10 mouse cellular contexts compared by ENCODE assay signal in the genomic region with DNA sequence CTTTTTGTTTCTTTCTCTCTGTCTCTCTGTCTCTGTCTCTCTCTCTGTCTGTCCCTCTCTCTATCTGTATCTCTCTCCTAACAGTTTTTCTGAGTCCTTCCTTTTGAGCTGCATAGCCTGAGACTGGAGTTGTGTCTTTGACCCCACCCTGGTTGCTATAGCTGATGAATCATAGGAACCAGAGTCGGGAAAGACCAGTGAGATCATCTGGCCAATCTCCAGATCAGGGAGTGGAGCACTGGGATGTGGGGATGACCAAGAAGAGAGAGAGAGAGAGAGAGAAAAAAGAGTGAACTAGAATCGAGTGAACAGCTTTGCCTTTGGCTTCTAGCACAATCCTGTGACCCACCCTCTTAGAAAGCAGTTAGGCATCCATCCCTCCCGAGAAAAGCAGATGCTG. TPM values are rescaled to one million over a fixed set of nuclear protein-coding genes. Genes with fewer than 3 reads are reported as not detected.
DNase-seq lines count a peak whose midpoint lies in the region; ATAC-seq and TF ChIP-seq lines count a peak whose summit lies in the region.
"Had no signal": no experiment of that assay in that cellular context is flagged by ENCODE, and none has a peak within 500 bp of the region (broad histone marks: within the 10 kb centered on the region; RNA-seq: fewer than 3 reads in every experiment).

No protein-coding gene starts in this region.

- no peak overlapping the region for H3K4me2 ChIP-seq in lung, embryonic 14.5 days
- H3K4me2 ChIP-seq in intestine, embryonic 15.5 days (replicated peaks) = no peak overlapping the region
- H3K4me2 ChIP-seq in kidney, embryonic 16.5 days (replicated peaks; ENCODE audit: low read depth, low read length) = no peak overlapping the region
- H3K4me2 ChIP-seq: limb, embryonic 12.5 days; midbrain, embryonic 15.5 days had no signal

- H3K27ac ChIP-seq in lung, embryonic 14.5 days (ENCODE audit: low read depth) = no peak overlapping the region
- H3K27ac ChIP-seq in bone marrow macrophage, adult 2 months (ENCODE audit: insufficient read depth, low read depth, low read length) = peak overlapping the region; percentile 71
- H3K27ac ChIP-seq in intestine, embryonic 15.5 days = no peak overlapping the region
- no peak overlapping the region for H3K27ac ChIP-seq in kidney, embryonic 16.5 days (ENCODE audit: low read length)
- H3K27ac ChIP-seq: limb, embryonic 12.5 days; midbrain, embryonic 15.5 days had no signal

- no peak overlapping the region for H3K4me3 ChIP-seq in lung, embryonic 14.5 days (ENCODE audit: low read depth, low read length)
- no peak overlapping the region for H3K4me3 ChIP-seq in bone marrow macrophage, adult 2 months (ENCODE audit: insufficient read depth, low read length)
- H3K4me3 ChIP-seq in intestine, embryonic 15.5 days (replicated peaks) = no peak overlapping the region
- H3K4me3 ChIP-seq in kidney, embryonic 16.5 days (ENCODE audit: low read length) = no peak overlapping the region
- H3K4me3 ChIP-seq: limb, embryonic 12.5 days; midbrain, embryonic 15.5 days had no signal

- no peak for ATAC-seq in lung, embryonic 14.5 days (ENCODE audit: insufficient read depth)
- peak; percentile 75 for ATAC-seq in intestine, embryonic 15.5 days
- ATAC-seq in kidney, embryonic 16.5 days (ENCODE audit: low FRiP score, low TSS enrichment) = no peak
- ATAC-seq: midbrain, embryonic 15.5 days had no signal

- no peaks in the 10 kb centered on the region for H3K27me3 ChIP-seq in lung, embryonic 14.5 days (ENCODE audit: insufficient read depth, low read length)
- H3K27me3 ChIP-seq in intestine, embryonic 15.5 days (replicated peaks) = no peaks in the 10 kb centered on the region
- no peaks in the 10 kb centered on the region for H3K27me3 ChIP-seq in kidney, embryonic 16.5 days (ENCODE audit: insufficient read depth, low read length)
- H3K27me3 ChIP-seq: limb, embryonic 12.5 days; midbrain, embryonic 15.5 days had no signal

- no peak for TF ChIP-seq CTCF in lung, embryonic 14.5 days (IDR thresholded peaks at IDR 0.05; ENCODE audit: low read depth)
- no peak for TF ChIP-seq CTCF in bone marrow macrophage, adult 2 months (IDR thresholded peaks at IDR 0.05; ENCODE audit: low read depth, low read length)

- H3K4me1 ChIP-seq in lung, embryonic 14.5 days (ENCODE audit: insufficient read depth) = peaks cover 5% of the 10 kb centered on the region; the same call in 1 of the 2 replicates
- H3K4me1 ChIP-seq in bone marrow macrophage, adult 2 months (ENCODE audit: control insufficient read depth, insufficient read depth, low read length) = peaks cover 53% of the 10 kb centered on the region
- peaks cover 9% of the 10 kb centered on the region; the same call in 1 of the 2 replicates for H3K4me1 ChIP-seq in intestine, embryonic 15.5 days (replicated peaks)
- H3K4me1 ChIP-seq in kidney, embryonic 16.5 days (ENCODE audit: insufficient read depth, low read length) = peaks cover 26% of the 10 kb centered on the region

- H3K9ac ChIP-seq in lung, embryonic 14.5 days = no peak overlapping the region
- H3K9ac ChIP-seq in intestine, embryonic 15.5 days = no peak overlapping the region
- H3K9ac ChIP-seq in kidney, embryonic 16.5 days (replicated peaks; ENCODE audit: low read length) = no peak overlapping the region
- H3K9ac ChIP-seq: limb, embryonic 12.5 days; midbrain, embryonic 15.5 days had no signal

- H3K36me3 ChIP-seq in lung, embryonic 14.5 days (ENCODE audit: insufficient read depth) = no peaks in the 10 kb centered on the region
- no peaks in the 10 kb centered on the region for H3K36me3 ChIP-seq in intestine, embryonic 15.5 days
- no peaks in the 10 kb centered on the region for H3K36me3 ChIP-seq in kidney, embryonic 16.5 days (ENCODE audit: insufficient read depth, low read length)
- H3K36me3 ChIP-seq: limb, embryonic 12.5 days; midbrain, embryonic 15.5 days had no signal

- DNase-seq in lung, embryonic 14.5 days = peak; percentile 42
- no peak for DNase-seq in lung, postnatal 14 days
- DNase-seq in urinary bladder, postnatal 36 days (ENCODE audit: low spot score in 2 of 2) = peak; percentile 61 to 68
- DNase-seq in right cerebral cortex, postnatal 4 days = no peak
- DNase-seq: cerebellum, adult 8-10 months had no signal

- no peaks in the 10 kb centered on the region for H3K9me3 ChIP-seq in lung, embryonic 14.5 days (ENCODE audit: low read depth, low read length)
- H3K9me3 ChIP-seq in intestine, embryonic 15.5 days = no peaks in the 10 kb centered on the region
- no peaks in the 10 kb centered on the region for H3K9me3 ChIP-seq in kidney, embryonic 16.5 days (ENCODE audit: low read length)
- H3K9me3 ChIP-seq: limb, embryonic 12.5 days; midbrain, embryonic 15.5 days had no signal

- 37% methylated on average over 3 of the region's 3 CpGs for WGBS in lung, embryonic 14.5 days
- 28% methylated on average over 3 of the region's 3 CpGs for WGBS in intestine, embryonic 15.5 days
- WGBS in kidney, embryonic 16.5 days = 42% methylated on average over 3 of the region's 3 CpGs

- no peak for TF ChIP-seq POLR2A in bone marrow macrophage, adult 2 months (IDR thresholded peaks at IDR 0.05; ENCODE audit: borderline replicate concordance, low read depth, low read length)

RNA-seq across cellular contexts. Expression of gene Anxa2, which starts 10.2 kb away (rescaled TPM):
- 474 and 484 TPM in 2 replicates for polyA plus RNA-seq in lung, embryonic 14.5 days (2014; fragmentation: Nextera tagmentation; extraction: Ambion mirVana)
- polyA plus RNA-seq in bone marrow macrophage, adult 2 months (2012; ENCODE audit: insufficient read depth, insufficient read length, missing spikeins) = 470 and 511 TPM in 2 replicates
- polyA plus RNA-seq in intestine, embryonic 15.5 days (2015; fragmentation: Nextera tagmentation; extraction: Ambion mirVana) = 462 and 533 TPM in 2 replicates
- polyA plus RNA-seq in kidney, embryonic 16.5 days (2015; fragmentation: Nextera tagmentation; extraction: Ambion mirVana) = 669 and 753 TPM in 2 replicates

RNA-seq across cellular contexts. Expression of gene Ice2, which starts 45.5 kb away (rescaled TPM):
- 24.0 and 25.0 TPM in 2 replicates for polyA plus RNA-seq in lung, embryonic 14.5 days (2014; fragmentation: Nextera tagmentation; extraction: Ambion mirVana)
- polyA plus RNA-seq in bone marrow macrophage, adult 2 months (2012; ENCODE audit: insufficient read depth, insufficient read length, missing spikeins) = 10.1 and 12.1 TPM in 2 replicates
- 15.5 and 15.6 TPM in 2 replicates for polyA plus RNA-seq in intestine, embryonic 15.5 days (2015; fragmentation: Nextera tagmentation; extraction: Ambion mirVana)
- polyA plus RNA-seq in kidney, embryonic 16.5 days (2015; fragmentation: Nextera tagmentation; extraction: Ambion mirVana) = 21.0 and 22.1 TPM in 2 replicates

Comparison
In these comparisons a context has a peak if more than half of its experiments do, and no peak if none do; other contexts are left out.
1. DNase-seq: peak in lung, embryonic 14.5 days (single experiment) and urinary bladder, postnatal 36 days (2 of 2); none in lung, postnatal 14 days (single experiment) and right cerebral cortex, postnatal 4 days (single experiment).